Mouse (Mus musculus) heart, postnatal 0 days (tissue): Measurements from ENCODE around the gene Zcchc2. TPM values are rescaled to one million over a fixed set of nuclear protein-coding genes. Genes with fewer than 3 reads are reported as not detected.

Source experiments
- ATAC-seq: fragments of 200-750 bp; cut with Nextera tagmentation; 2 replicates; pipeline ENCODE4 v1.8.0; 2017; ENCODE audit warnings: low read depth, moderate number of reproducible peaks, moderate library complexity; ENCODE audit not compliant: insufficient read depth
- DNase-seq: peaks from one replicate; pipeline ENCODE4 v3.0.0-alpha.2; 2016; ENCODE audit warnings: low spot score
- H3K27ac ChIP-seq: fragments of 300-500 bp; sonication (generic); 2 replicates; pipeline ENCODE4 v1.5.1; 2014; ENCODE audit warnings: low read depth, mild to moderate bottlenecking
- H3K27me3 ChIP-seq: fragments of 300-500 bp; sonication (generic); 2 replicates; pipeline ENCODE4 v1.6.1; 2014; ENCODE audit warnings: low read length, mixed read lengths; ENCODE audit not compliant: control insufficient read depth, insufficient read depth
- H3K36me3 ChIP-seq: fragments of 300-500 bp; sonication (generic); replicated peaks from 2 replicates; pipeline ENCODE4 v1.6.1; 2014; ENCODE audit warnings: low read length, mixed read lengths; ENCODE audit not compliant: control insufficient read depth, insufficient read depth
- H3K4me1 ChIP-seq: fragments of 300-500 bp; sonication (generic); 2 replicates; pipeline ENCODE4 v1.6.1; 2014; ENCODE audit warnings: antibody characterized with exemption; ENCODE audit not compliant: control insufficient read depth, insufficient read depth
- H3K4me2 ChIP-seq: fragments of 300-500 bp; sonication (generic); 2 replicates; pipeline ENCODE4 v1.6.1; 2014; ENCODE audit warnings: low read depth, mild to moderate bottlenecking, low read length, moderate library complexity
- H3K4me3 ChIP-seq: fragments of 300-500 bp; sonication (generic); 2 replicates; pipeline ENCODE4 v1.5.1; 2014; ENCODE audit warnings: low read depth, low read length
- H3K9ac ChIP-seq: fragments of 300-500 bp; sonication (generic); replicated peaks from 2 replicates; pipeline ENCODE4 v1.6.1; 2014; ENCODE audit warnings: low read depth, low read length, mixed read lengths
- H3K9me3 ChIP-seq: fragments of 300-500 bp; sonication (generic); replicated peaks from 2 replicates; pipeline ENCODE4 v1.6.1; 2016; ENCODE audit warnings: low read length; ENCODE audit not compliant: control insufficient read depth
- CTCF ChIP-seq: IDR thresholded peaks from 2 replicates; pipeline ENCODE4 v1.5.1; 2016; ENCODE audit warnings: antibody characterized with exemption, control low read depth, low read depth
- EP300 ChIP-seq: IDR thresholded peaks from 2 replicates; pipeline ENCODE4 v1.6.1; 2016; ENCODE audit warnings: antibody characterized with exemption, low read depth
- WGBS: fragments of 180-500 bp; shearing (Covaris S2); extraction: QIAGEN DNeasy Blood & Tissue Kit; methylation state at CpG from one replicate; pipeline ENCODE4 v1.1.7; 2014; 5-methylcytosine and 5-hydroxymethylcytosine counted together
- polyA plus RNA-seq: library from polyadenylated mRNA; unstranded; fragments of >200 nt; fragmentation: Nextera tagmentation; extraction: Ambion mirVana; gene quantifications from 2 replicates; pipeline ENCODE4 v1.2.1, GENCODE M21; 2015
- total RNA-seq: library from RNA; depleted of rRNA; stranded (reverse); fragments of >200 nt; gene quantifications from 2 replicates; pipeline ENCODE4 v1.2.3, GENCODE M21; 2014; ENCODE audit warnings: low replicate concordance

Zcchc2 gene
- total and polyA plus RNA-seq, 2 experiments from 2014 or later = 1.1 to 6.6 TPM

DNA sequence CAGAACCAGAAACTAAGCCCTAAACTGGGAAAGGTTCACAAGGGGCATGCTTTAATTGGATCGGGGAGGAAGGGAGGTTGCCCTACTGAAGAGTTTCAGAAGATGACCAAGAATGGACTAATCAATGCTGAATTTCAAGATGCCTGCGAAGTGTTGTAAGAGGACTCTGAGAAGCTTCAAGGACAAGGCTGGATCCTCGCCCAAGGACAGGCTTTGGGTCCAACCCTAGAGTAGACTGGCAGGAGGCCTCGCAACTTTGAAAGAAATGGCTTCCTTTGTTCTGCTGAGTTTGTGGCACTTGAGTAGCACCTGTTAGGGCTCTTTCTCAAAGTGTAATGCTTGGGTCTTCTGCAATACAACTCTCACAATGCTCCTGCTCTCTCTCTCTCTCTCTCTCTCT is 50.1 kb downstream of the Zcchc2 start:
- DNase-seq (no peak), ATAC-seq (no peak)
- Histone ChIP-seq H3K9me3 (no peaks in the 10 kb centered on the region), H3K4me1 (peaks cover 16% of the 10 kb centered on the region), H3K4me3 (no peak overlapping the region), H3K9ac (no peak overlapping the region), H3K4me2 (no peak overlapping the region), H3K27ac (peak overlapping the region; percentile 74; the same call in 1 of the 2 replicates), H3K36me3 (no peaks in the 10 kb centered on the region), H3K27me3 (no peaks in the 10 kb centered on the region)
- 96% methylated on average over 4 of the region's 4 CpGs for WGBS
- TF ChIP-seq CTCF = no peak
- no peak for TF ChIP-seq EP300

DNA sequence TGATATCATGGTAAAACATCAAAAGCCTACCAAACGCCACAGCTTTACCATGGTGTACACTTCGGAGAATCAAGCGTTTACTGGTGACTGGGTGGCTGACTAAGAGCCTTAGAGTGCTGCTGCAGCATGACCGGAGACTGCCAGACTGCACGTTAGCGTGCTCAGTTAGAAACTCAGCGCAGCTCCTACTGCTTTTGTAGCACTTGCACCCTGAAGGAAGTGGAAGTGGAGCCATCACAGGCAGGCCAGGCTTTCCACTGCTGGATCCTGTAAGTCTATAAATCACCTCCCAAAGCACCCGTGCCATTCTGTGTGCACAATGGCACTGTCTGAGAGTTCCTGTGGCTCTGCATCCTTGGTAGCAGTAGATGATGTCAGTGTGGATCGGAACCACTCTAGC is 52.0 kb downstream of the Zcchc2 start:
- Histone ChIP-seq H3K9me3 (no peaks in the 10 kb centered on the region), H3K4me3 (no peak overlapping the region), H3K36me3 (no peaks in the 10 kb centered on the region), H3K9ac (no peak overlapping the region), H3K27me3 (no peaks in the 10 kb centered on the region), H3K4me2 (no peak overlapping the region), H3K27ac (peak overlapping the region; percentile 77; the same call in 1 of the 2 replicates), H3K4me1 (peaks cover 16% of the 10 kb centered on the region)
- 87% methylated on average over 9 of the region's 9 CpGs for WGBS
- no peak for TF ChIP-seq CTCF
- no peak for TF ChIP-seq EP300
- ATAC-seq (no peak), DNase-seq (no peak)

DNA sequence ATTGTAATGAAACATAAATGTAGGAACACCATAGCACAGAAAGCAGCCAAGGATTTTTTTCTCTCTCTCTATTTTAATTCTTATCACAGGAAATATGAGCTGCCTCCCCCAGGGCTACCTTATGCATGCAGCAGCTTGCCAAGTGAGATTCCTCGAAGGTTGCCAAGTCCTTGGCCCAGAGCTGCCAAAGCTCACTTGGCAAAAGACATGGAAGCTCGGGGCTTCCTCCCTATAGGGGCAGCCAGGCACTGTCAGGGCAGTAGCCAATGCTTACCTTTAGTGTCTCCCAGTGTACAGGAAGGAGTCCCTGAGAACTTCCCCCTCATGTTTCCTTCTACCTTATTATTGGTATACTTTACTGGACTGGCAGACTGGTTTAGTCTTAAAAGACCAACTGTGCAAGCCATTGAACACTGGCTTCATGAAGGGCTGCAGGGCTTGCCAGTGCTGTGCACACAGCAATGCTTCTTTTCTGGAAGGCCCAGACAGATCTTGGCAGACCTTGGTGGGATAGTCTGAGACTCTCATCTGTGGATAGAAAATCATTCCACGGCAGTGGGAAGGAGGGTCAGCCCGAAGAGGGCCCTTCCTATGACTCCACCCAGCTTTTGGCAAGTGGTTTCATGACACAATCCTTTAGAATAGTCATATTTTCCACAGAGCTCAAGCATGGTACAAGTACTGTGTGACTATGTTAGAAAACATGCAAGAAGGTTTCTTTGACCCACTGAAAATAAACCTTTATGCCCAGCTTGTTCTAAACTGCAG is 53.0 kb downstream of the Zcchc2 start:
- H3K9ac ChIP-seq = no peak overlapping the region
- no peaks in the 10 kb centered on the region for H3K36me3 ChIP-seq
- H3K4me2 ChIP-seq = no peak overlapping the region
- no peaks in the 10 kb centered on the region for H3K9me3 ChIP-seq
- WGBS = 21% methylated on average over 4 of the region's 4 CpGs
- peak overlapping the region; percentile 77 for H3K27ac ChIP-seq
- TF ChIP-seq EP300 = 0 out of 2 replicates have a peak, but pooled peaks have one; percentile 37
- no peak for TF ChIP-seq CTCF
- DNase-seq = peak; percentile 78
- peaks cover 16% of the 10 kb centered on the region for H3K4me1 ChIP-seq
- H3K27me3 ChIP-seq = no peaks in the 10 kb centered on the region
- peak; percentile 70 for ATAC-seq
- no peak overlapping the region for H3K4me3 ChIP-seq

DNA sequence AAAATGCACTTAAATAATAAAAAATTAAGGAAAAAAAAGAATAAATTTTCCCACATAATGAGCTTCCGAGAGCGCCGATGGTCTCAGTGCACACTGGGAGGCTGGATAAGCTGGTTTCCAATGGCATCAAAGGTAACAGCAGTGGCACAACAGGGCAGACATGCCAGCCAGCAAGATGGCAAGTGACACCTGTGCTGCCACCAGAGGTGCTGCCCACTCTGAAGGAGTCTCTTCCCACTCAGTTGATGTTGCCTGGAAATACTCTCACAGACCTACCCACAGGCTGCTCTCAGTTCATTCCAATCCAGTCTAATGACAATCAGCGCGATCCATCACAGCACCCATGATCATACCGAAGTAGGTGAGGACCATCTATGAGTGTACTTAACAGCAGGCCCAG is 58.8 kb downstream of the Zcchc2 start:
- TF ChIP-seq EP300 (no peak), CTCF (no peak)
- ATAC-seq (no peak), DNase-seq (no peak)
- H3K4me2 ChIP-seq = no peak overlapping the region
- H3K27ac ChIP-seq = no peak overlapping the region
- WGBS = 91% methylated on average over 6 of the region's 6 CpGs
- H3K36me3 ChIP-seq = no peaks in the 10 kb centered on the region
- H3K9me3 ChIP-seq = no peaks in the 10 kb centered on the region
- no peaks in the 10 kb centered on the region for H3K27me3 ChIP-seq
- H3K4me1 ChIP-seq = no peaks in the 10 kb centered on the region
- no peak overlapping the region for H3K9ac ChIP-seq
- no peak overlapping the region for H3K4me3 ChIP-seq

DNA sequence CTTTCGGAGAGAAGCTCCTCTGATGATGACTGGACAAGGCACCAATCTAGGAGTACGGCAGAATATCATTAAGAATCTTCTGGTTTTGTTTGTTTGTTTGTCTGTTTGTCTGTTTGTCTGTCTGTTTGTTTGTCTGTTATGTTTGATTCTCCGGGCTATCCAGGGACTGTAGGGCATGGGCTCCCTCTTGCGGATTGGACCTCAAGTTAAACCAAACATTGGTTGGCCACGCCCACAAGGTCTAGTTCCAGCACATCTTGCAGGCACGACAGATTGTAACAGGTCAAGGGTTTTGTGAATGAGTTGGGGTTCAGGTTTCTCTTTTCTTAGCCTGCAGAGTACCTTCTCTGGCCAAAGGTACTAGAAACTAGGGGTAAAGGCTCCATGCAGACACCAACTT is 64.8 kb downstream of the Zcchc2 start:
- no peaks in the 10 kb centered on the region for H3K4me1 ChIP-seq
- H3K36me3 ChIP-seq = no peaks in the 10 kb centered on the region
- H3K27ac ChIP-seq = no peak overlapping the region
- no peak for TF ChIP-seq EP300
- peak; percentile 14; the same call in 1 of the 2 replicates for TF ChIP-seq CTCF
- WGBS = 72% methylated on average over 6 of the region's 6 CpGs
- ATAC-seq (no peak), DNase-seq (no peak)
- no peak overlapping the region for H3K9ac ChIP-seq
- no peaks in the 10 kb centered on the region for H3K9me3 ChIP-seq
- H3K4me3 ChIP-seq = no peak overlapping the region
- H3K4me2 ChIP-seq = no peak overlapping the region
- H3K27me3 ChIP-seq = no peaks in the 10 kb centered on the region

DNA sequence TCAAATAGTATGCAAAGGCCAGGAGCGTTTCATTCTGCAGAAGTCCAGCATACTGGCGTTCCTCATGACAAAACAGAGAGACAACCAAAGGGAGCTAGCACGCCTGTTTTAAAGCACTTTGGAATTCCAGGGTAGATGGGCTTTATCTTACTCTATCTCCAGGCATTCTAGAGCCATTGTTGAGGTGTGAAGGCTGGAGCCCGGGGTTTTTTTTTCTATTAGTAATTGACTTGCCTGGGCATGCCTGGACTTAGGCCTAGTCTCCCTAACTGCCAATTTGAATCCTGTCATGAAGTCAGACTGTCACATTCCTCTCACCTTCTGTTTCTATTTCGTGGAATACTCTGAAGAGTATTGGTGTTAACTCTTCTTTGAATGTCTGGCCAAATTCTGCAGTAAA is 68.1 kb downstream of the Zcchc2 start:
- Histone ChIP-seq H3K4me3 (no peak overlapping the region), H3K4me2 (no peak overlapping the region), H3K36me3 (no peaks in the 10 kb centered on the region), H3K27ac (no peak overlapping the region), H3K9me3 (no peaks in the 10 kb centered on the region), H3K27me3 (no peaks in the 10 kb centered on the region), H3K9ac (no peak overlapping the region), H3K4me1 (no peaks in the 10 kb centered on the region)
- no peak for ATAC-seq
- TF ChIP-seq CTCF = no peak
- no peak for TF ChIP-seq EP300
- no peak for DNase-seq
- 43% methylated on average over 5 of the region's 5 CpGs for WGBS
